Mouse (Mus musculus): Measurements from ENCODE around the gene Camk1d.
"Not testable (repeated sequence)": the region's sequence is repeated elsewhere in the genome, so short reads cannot be mapped to it uniquely, and the experiment has no call there.

Camk1d gene

DNA sequence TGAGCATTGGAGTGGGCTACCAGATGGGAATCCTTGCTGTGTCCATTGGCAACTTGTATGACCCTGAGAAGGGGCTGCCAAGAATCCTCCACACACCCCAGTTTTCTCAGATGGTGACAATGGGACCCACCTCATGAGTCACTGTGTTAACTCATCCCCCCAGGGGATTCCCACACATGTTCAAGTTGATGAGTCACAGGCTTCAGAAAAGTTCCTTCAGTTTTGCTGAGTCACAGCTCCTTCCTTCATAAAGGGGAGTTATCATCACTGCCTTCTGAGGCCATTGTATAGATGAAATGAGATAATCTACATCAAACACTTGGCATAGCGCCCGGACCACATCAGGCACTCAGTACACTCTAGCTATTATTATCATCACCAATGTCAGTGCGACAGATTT lies 99.4 kb downstream of the Camk1d start:
- no peak for DNase-seq (ENCODE audit: extremely low read depth, low read depth, low spot score)

DNA sequence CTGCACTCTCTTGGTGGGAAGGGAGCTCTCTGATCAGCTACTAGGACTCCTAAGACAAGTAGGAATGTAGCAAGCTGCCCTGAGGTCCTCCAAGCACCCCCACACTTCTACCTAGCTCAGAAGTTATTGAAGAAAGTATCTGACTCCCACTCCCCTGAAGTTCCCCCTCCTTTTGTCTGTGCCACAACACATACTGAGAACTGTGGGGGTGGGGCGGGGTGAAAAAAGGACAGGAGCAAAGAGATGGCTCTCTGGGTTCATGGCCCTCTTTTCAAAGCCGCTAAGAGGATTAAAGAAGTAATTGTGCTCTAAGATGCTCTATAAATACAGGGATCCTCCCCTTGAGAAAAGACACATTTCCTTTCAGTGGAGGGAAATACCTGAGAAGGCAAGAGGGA lies 100.0 kb downstream of the Camk1d start:
- no peak for DNase-seq (ENCODE audit: extremely low read depth, low read depth, low spot score)

DNA sequence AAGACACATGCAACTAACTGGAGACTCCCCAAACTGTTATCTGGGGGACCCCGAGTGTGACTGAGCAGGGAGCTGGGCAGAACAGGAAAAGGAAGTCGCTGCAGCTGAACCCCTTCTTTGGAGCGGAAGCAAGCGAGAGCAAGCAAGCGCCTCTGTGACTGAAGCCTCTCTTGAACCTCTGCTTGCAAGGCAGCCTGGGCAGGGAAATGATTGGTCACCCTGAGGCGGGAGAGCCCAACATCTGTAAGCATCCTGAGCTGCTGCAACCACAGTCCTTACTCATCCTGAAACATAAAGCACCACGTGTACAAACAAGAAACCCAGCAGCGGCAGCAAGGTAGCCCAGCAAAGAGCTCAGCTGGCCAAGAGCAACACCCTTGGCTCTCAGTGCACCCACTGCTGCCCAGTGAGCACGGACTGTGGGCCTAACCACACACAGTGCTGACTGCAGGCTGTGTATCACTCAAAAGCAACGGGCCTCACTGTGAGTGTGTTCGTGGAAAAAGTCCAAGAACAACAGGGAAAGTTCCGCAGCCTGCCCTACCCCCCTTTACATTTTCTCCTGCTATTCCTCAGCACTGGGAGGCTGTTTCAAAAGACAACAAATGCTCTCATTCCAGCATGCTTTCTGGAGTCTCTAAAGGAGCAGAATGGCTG lies 100.5 kb downstream of the Camk1d start:
- DNase-seq (ENCODE audit: extremely low read depth, low read depth, low spot score): no peak

DNA sequence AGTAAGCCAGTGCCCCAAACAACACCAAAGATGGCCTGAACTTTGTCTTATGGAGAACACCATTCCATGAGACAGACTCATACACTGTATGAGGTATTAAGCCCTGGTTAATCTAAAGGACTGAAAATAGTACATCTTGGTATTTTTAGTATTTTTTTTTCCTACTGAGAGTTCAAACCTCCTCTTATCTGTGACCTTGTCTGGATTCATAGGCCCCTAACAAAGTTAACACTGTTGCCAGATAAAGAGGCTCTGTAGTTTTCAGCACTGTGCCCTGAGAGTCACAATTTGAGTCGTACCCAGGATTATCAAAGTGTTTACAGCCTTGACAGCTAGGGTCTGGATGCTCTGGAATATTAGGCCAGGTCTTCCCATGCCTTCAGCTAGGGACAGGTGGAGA lies 102.7 kb downstream of the Camk1d start:
- no peak for DNase-seq (ENCODE audit: extremely low read depth, low read depth, low spot score)

DNA sequence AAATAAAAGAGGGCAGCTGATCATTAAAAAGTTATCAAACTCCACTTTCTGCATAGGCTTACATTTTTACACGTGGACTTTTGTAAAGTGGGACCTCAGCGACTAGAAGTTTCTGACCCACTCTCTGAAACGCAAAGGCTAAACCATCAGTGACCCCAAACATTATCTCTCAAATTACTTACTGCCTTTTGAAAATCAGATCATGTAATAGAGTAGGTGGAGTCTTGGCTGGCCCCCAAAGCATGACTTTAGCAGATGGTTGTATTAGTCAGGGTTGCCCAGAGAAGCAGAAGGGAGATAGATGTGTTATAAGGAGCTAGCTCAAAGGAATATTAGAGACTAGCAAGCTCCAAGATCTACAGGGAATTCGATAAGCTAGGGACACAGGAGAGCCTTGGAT lies 103.8 kb downstream of the Camk1d start:
- no peak for DNase-seq (ENCODE audit: extremely low read depth, low read depth, low spot score)

DNA sequence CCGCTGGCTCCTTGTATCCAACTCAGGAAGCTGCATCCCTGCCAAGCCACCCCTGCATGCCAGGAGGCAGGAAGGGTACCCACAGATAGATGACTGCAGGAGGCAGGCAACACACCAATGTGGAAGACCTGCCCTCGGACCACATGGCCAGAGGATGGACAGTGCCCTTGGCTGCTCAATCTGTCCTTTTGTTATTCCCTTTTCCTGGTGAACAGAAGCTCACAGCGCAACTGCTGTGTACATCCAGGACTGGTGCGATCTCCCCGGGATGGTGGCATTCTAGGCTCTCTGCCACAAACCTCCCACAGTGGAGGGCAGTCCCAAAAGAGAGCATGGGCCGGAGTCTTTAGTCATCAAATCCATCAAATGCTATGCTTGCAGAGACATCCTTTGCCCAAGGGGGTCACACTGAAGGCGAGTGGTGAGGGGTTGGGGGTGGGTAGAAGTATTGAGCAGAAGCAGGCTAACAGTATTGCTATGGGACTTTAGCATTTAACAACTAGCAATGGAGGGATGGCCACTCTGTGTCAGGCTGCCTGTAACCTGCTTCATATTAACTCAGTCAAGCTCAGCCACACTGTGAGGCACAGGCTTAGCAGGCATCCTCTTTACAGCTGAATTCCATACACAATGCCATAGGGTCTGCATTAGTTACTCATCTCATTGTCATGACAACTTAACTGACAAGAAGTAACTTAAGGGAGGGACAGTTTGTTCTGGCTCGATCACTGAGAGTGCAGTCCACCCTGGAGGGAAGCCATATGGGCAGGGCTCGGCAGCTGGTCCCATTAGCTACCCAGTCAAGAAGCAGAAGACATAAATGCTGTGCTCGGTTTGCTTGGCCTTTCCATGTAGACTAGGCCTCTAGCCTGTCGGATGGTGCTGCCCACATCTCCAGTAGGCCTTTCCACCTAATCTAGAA lies 106.1 kb downstream of the Camk1d start:
- no peak for DNase-seq (ENCODE audit: extremely low read depth, low read depth, low spot score)

DNA sequence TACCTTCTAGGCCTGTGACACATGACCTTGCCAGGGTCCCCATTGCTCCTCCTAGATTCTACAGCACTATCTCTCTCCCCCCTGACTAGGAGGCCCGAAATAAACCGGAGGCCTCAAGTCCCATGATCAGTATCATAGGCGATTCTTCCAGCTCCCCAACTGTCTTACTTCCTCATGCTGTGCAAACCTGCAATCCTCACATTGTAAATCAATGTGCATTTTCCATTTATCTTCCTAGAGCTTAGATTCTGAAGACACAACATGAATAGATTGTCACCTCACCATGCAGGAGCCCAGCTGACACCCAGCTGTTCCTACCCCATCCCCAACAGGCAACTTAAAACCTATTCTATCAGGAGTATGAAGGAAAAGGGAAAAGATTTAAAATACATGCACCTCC lies 108.5 kb downstream of the Camk1d start:
- no peak for DNase-seq (ENCODE audit: extremely low read depth, low read depth, low spot score)

DNA sequence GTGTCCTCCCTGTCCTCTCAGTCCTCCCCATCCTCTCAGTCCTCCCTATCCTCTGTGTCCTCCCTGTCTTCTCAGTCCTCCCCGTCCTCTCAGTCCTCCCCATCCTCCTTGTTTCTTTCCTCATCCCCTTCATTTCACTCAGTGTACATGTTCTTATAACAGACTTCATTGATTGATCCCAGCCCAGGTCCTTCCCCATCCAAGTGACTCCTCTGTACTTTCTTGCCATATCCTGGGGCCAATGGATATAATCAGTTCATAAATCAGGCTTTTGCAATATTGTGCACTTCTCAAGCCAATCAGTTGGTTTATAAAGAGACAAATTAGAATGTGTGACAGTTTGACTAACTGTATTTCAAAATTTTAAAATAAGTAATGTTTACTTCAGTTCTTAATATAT lies 112.3 kb downstream of the Camk1d start:
- DNase-seq (ENCODE audit: extremely low read depth, low read depth, low spot score): peak; percentile 69

DNA sequence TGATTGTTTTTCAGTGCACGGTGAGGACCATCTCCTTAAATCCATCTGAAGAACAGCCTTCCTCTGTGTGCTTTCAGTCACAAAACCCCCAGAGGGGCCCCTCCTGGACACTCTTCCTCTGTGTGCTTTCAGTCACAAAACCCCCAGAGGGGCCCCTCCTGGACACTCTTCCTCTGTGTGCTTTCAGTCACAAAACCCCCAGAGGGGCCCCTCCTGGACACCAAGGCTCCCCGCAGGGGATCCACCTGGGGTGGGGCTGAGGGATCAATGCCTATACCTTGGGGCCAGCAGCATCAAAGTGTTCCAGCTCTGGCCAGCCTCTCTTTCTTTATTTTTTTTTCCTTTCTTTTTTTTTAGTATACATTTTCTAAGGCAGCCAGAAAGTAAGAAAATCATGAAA lies 113.1 kb downstream of the Camk1d start:
- DNase-seq (ENCODE audit: extremely low read depth, low read depth, low spot score): not testable (repeated sequence)

DNA sequence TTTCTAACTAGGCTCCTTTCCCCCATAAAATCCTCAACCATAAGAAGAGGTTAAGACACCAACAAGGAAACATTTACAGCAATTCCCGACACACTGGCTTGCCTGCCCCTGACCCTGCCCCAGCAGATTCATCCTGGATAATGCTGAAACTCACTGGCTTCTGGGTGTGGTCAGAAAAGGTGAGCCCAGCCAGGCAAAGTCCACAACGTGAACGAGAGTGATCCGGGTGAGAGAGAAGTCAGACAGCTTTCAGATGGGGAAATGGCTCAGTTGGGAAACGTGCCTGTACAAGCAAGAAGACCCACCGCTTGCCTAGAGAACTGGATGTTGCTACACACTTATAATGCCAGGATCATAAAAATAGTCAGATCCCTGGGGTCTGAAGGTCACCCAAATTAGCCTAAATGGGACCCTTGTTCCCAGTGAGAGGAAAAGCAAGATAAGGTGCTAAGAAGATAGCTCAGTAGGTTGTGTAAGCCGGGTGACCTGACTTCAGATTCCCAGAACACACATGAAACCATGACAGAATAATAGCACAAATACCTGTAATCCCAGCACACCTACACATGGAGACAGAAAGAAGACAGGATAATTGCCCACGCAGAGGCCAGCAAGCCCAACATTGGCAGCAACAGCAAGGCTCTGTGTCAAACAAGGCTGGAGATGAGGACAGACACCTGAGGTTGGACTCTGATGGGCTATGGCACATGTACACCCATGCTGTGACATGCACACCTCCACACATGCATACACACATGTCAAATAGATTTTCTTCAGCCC lies 113.9 kb downstream of the Camk1d start:
- peak; percentile 92 for DNase-seq (ENCODE audit: extremely low read depth, low read depth, low spot score)

DNA sequence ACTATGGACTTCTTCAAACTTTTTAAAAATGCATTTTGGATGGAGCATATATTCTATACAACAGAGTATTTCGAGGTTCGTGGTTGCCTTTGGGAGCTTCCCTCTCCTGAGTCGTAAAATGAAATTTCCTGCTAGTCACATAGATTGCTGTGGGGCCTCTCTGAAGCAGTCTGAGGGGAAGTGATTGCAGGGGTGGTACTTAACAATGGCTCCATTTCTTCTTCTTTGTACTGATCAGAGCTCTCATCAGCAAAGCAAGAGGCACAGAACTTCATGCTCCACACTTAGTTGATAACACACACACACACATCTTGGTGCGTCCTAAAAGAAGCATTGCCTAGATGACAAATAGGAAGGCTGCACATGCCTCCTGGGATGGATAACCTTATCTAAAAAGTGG lies 114.6 kb downstream of the Camk1d start:
- no peak for DNase-seq (ENCODE audit: extremely low read depth, low read depth, low spot score)

DNA sequence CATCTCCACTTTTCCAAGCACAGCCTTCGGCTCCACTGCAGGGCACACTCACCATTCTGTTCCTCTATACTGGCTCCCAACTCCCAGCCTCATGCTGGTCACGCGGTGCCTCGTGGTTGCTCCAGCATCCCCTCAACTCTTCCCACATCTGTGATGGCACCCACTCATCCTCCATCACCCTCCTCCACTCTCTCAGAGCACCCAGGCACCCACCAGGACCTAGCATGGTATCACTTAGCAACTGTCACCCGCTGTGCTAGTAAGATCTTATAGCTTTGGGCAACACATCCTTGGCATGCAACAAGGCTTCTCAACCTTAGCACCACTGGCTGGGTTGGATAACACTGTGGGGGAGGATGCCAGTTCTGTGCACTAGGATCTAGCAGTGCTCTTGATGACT lies 115.8 kb downstream of the Camk1d start:
- DNase-seq (ENCODE audit: extremely low read depth, low read depth, low spot score): no peak

DNA sequence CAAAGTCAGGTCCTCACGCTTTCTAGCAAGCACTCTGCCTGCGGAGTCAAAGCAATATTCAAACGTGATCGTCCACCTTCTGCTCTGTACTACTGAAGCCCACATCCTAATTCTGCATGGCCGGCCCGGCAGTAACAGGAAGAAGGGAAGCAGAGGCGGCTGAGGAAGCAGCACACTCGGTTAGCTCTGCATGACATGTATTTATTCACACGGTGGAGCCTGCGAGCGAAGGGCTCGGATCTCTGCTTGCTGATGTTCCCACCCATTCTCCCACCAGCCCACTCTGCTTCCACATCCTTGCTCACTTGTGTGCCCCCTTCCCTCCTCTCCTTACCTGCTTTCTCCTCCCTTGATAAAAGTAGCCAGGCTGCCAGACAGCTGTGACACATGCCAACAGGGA lies 117.4 kb downstream of the Camk1d start:
- no peak for DNase-seq (ENCODE audit: extremely low read depth, low read depth, low spot score)

DNA sequence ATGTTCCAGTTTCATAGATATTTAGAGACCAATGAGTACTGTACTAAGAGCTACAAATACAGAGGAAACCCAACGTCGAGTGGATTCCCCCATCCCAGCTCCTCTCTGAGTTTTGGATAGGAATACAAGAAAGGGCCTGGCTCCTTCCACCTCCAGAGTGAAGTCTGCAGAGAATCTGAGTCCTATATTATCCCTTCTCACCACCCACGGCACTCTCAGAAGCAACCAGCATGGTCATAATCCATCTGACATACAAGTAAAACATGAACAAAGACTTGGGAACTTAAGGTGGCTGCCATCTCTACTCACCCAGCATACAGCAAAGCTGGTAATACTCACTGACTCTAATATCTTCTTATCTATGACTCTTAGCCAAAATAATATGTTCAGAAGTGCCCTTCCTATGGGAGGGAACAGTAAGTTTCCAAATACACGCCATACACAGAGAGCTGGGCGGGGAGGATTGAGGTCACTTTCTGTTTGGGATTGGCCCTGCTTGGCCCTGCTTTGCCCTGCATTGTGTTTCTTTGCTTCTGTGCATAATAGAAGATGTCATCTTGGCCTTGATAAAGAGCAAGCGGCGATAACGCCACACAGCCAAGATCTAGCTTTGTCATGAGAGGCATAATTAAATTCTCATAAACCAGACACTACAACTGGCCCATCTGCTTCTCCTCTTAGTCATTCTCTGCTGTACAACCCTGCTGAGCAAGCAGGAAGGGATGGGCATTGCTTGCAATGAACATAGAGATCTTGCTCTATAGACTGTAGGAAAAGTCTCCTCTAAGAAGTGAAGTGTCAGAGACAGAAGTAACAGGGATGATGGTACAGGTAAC lies 118.7 kb downstream of the Camk1d start:
- no peak for DNase-seq (ENCODE audit: extremely low read depth, low read depth, low spot score)

DNA sequence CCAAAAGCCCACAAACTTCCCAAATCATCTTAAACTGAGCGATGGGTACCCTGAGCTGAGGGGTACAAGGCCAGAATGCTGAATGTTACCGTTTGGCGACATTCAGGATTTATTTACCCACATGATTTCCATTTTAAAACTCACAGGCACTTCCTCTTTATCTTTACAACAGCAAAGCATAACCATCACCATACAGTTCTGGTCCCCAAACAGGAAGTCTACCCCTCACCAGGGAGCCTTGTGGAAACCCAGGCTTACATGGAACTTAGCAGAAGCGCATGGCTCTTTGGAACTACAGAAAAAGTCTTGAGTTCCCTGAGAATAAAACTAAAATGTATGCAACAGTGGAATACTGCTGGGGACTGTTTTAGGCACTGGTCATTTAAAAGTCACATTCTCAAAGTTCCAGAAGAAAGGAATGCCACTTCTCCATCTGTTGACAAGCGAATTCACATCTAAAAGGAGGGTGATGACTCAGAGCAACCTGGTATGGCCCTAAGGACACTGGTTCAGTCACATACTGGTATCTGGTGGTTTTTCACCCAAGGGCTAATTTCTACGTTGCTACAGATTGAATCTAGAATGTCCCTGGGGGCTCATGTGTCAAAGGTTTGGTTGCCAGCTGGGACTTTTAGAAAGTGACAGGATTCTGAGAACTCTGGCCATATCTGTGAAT lies 121.7 kb downstream of the Camk1d start:
- DNase-seq (ENCODE audit: extremely low read depth, low read depth, low spot score): no peak

DNA sequence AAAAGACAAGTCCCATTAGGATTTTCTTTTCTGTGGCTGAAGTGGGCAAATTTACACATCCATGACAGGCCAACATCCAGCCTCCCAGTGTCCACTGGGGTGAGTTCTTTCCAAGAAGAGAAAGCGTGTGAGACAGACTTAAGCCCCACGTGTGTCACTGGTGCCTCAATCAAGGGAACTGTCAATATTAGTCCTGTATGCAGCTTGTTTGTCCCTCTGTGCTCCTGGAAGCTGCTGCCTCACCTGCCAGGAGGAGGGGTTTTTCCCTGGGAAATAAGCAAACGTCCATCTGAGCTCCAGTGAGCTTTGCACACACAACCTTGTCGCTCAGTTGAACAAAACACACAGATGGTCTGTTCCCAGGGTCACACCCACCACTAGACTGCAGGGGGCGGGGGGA lies 124.2 kb downstream of the Camk1d start:
- no peak for DNase-seq (ENCODE audit: extremely low read depth, low read depth, low spot score)

DNA sequence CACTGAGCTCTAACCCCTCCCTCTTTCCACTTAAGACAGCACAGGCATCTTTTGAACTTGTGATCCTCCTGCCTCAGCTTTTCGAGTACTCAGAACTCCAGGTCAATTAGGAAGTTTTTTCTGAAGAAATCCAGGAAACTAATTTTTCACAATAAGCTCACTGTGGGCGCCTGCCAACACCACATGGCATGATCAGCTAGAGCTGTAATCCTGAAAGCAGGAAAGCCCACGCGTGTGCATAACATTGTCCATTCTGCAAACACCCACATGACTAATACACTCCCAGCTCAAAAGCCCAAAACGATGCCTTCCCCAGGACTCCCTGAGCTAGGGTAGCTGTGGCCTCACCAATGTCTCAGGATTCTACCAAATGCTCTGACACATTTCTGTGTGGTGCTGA lies 125.2 kb downstream of the Camk1d start:
- DNase-seq (ENCODE audit: extremely low read depth, low read depth, low spot score): no peak

DNA sequence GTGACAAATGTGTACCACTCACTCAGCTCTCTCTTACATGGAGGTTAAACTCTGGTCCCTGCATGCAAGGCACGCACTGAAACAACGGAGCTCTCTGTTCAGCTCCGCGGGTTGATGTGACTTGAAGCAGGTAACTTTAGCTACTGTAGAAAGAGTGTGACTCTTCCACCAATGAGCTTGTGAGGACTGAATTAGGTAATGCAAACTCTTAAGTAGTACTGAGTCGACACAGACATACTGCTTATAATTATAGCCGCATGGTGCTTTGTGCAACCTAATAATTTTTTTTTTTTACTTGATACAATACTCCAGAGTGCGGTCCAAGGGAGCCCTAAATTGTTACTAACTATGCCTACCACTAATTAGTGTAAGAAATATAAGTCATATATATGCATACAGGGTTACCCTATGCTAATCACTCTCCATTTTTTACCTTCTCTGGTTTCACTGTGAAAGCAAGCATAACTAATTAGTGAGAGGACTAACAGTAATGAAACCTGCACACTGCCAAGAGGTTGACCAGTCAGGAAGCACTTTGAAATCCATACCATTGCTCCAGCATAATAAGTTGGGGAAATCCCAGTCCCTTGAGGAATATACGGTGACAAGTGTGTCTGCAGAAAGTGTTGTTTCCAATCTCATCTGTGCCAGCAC lies 125.9 kb downstream of the Camk1d start:
- DNase-seq (ENCODE audit: extremely low read depth, low read depth, low spot score): no peak

DNA sequence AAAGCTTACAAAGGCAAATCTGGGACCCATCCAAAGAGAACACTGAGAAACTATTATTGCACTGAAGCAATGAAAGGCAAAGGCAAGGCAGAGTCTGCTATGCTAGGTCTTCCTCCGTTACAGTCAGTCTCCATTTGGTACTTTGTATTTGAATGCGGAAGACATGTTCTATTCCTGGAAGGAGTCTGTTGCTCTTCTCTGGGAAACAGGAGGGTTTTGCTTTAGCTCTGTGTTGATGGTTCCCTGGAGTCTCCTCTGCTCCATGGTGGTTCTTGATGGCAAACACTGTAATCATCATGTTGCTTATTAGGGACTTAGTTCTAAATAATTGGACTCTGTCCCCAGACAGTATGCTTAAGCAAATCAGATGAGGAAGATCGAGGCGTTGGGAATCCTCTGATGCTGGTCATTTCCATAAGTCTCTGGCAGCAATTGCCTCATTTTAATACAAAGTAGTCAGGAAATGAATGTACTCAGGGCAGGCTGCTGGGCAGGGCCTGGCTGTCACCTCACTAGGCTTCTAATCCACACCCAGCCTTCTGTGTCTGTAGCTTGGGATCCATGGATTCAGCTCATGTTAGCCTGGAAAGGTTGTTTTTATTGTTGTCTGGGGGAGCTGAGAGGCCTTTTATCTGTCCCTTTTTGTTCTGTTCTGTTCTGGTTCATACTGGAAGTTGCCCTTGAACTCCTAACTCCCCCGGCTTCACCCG lies 129.8 kb downstream of the Camk1d start:
- DNase-seq (ENCODE audit: extremely low read depth, low read depth, low spot score): no peak
